Mouse (Mus musculus): Measurements from ENCODE around the gene Trub2. TPM values are rescaled to one million over a fixed set of nuclear protein-coding genes. Genes with fewer than 3 reads are reported as not detected.
A peak's percentile ranks its signal among the peaks of the same experiment; 100 is the strongest.
"Not testable (repeated sequence)": the region's sequence is repeated elsewhere in the genome, so short reads cannot be mapped to it uniquely, and the experiment has no call there.

Gene Trub2
- polyA plus RNA-seq, 1 experiment: 12.4 TPM

DNA sequence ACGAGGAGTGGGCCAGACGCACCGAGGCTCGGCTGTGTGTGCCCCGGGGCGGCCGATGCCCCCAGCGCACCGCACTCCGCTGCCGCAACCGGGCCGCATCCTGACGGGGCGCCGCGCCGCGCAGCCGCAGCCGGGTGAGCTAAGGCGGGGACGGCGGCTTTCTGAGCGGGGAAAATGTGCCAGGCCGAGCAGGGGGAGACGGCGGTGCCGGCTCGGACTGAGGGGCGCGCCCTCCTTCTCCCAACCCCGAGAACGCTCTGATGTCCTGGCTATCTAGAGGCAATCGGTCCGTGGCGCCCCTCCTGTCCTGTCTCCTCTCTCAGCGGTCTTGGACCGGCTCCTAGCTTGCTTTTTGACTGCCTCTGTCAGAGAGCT lies 14.5 kb upstream of the Trub2 start:
- H3K4me1 ChIP-seq (ENCODE audit: control insufficient read depth, insufficient read depth, low read length): no peaks in the 10 kb centered on the region
- no peak for TF ChIP-seq POLR2A (IDR thresholded peaks at IDR 0.05; ENCODE audit: control insufficient read depth, low read depth, low read length)
- no peak for TF ChIP-seq CTCF (IDR thresholded peaks at IDR 0.05; ENCODE audit: control insufficient read depth, insufficient read depth, insufficient replicate concordance, low read depth, low read length)
- peak overlapping the region; percentile 82 for H3K4me3 ChIP-seq (ENCODE audit: control insufficient read depth, low read depth, low read length)
- no peaks in the 10 kb centered on the region for H3K36me3 ChIP-seq (ENCODE audit: control insufficient read depth, insufficient read depth, low read length)
- no peak overlapping the region for H3K27ac ChIP-seq (ENCODE audit: control insufficient read depth, insufficient read depth, low read depth, low read length)
- H3K27me3 ChIP-seq (ENCODE audit: control insufficient read depth, insufficient read depth, low read length): no peaks in the 10 kb centered on the region

DNA sequence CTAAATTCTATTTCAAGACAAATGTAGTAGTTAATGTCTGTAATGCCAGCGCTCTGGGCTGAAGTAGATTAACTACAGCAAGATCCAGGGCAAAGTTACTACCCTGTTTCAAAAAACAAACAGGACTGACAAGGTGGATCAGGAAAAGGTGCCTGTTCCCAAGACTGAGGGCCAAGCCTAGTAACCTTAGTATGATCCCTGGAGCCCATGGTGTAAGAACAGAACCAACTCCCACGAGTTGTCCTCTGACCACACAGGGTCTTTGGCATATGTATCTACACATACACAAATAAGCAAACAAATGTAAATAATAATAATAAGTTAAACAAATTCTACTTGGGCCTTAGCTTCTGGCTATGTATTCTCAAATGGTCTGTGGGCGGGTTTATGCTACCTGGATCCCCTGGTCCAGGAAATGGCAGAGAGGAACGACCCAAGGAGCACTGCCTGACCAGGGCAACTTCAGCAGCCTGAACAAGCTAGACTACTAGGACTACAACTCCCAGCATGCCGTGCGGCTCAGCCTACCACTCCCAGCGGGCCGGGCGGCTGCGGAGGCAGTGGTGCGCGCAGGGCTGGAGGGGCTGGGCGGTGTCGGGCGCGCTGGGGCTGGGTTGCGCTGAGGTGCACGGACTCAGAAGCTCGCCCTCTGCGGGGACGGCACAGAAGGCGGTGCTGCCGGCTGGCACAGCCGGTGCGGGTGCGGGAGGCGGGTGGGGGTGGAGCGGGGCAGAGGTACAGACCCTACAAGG lies 13.9 kb upstream of the Trub2 start, which contains the start of gene Slc27a4:
Slc27a4 (plus strand) TSS at position 560 of the 752 bp plus-strand sequence.
- Histone ChIP-seq H3K4me3 (ENCODE audit: control insufficient read depth, low read depth, low read length) (peak within 1 kb of the TSS; percentile 82), H3K27me3 (ENCODE audit: control insufficient read depth, insufficient read depth, low read length) (no peaks in the 10 kb centered on the region), H3K36me3 (ENCODE audit: control insufficient read depth, insufficient read depth, low read length) (no peaks in the 10 kb centered on the region), H3K27ac (ENCODE audit: control insufficient read depth, insufficient read depth, low read depth, low read length) (no peak within 1 kb of the TSS), H3K4me1 (ENCODE audit: control insufficient read depth, insufficient read depth, low read length) (no peaks in the 10 kb centered on the region)
- TF ChIP-seq POLR2A (IDR thresholded peaks at IDR 0.05; ENCODE audit: control insufficient read depth, low read depth, low read length) (peak; percentile 56; the same call in 1 of the 2 replicates), CTCF (IDR thresholded peaks at IDR 0.05; ENCODE audit: control insufficient read depth, insufficient read depth, insufficient replicate concordance, low read depth, low read length) (no peak)

GRCm38 (mm10) chr2:29792772-29793487 lies 4.6 kb upstream of the Trub2 start:
- TF ChIP-seq CTCF (IDR thresholded peaks at IDR 0.05; ENCODE audit: control insufficient read depth, insufficient read depth, insufficient replicate concordance, low read depth, low read length) (no peak), POLR2A (IDR thresholded peaks at IDR 0.05; ENCODE audit: control insufficient read depth, low read depth, low read length) (no peak)
- Histone ChIP-seq H3K36me3 (ENCODE audit: control insufficient read depth, insufficient read depth, low read length) (peaks cover 3% of the 10 kb centered on the region; the same call in 1 of the 2 replicates), H3K4me1 (ENCODE audit: control insufficient read depth, insufficient read depth, low read length) (no peaks in the 10 kb centered on the region), H3K27ac (ENCODE audit: control insufficient read depth, insufficient read depth, low read depth, low read length) (no peak overlapping the region), H3K27me3 (ENCODE audit: control insufficient read depth, insufficient read depth, low read length) (no peaks in the 10 kb centered on the region), H3K4me3 (ENCODE audit: control insufficient read depth, low read depth, low read length) (no peak overlapping the region)

DNA sequence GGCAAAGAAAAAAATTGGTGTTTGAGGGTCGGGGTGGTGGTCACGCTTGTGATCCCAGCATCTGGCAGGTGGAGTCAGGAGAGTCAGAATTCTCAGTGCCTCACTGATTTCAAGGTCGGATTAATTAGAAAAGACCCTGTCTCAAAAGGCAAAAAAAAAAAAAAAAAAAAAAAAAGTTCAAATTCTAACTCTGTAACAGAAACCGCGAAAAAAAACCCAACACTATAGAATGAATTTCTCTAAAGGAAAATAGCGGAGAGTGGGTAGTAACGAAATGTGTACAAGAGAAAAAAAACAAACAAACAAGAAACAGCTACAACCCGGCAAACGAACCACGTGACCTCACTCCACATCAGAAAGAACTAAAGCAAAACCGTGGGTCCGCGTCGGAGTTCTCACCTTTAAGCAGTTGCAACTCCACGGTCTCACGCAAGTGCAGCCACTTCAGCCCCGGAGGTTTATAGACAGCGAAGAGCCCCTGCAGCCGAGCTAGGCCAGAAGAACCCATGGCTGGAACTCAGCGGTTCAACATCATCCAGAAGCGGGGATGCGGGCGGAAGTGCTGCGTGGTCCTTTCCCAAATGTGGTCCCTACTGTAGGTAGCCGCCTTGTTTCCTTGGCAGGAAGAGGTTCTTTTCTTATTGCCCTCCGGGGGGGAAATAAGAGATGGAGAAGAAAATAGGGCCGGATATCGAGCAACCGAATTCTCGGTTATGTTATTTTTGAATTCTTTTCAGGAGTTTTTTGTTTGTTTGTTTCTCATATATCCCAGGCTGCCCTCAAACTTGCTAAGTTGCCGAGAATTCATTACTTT lies 991 bp downstream of the Trub2 start, which contains the start of gene Coq4:
Coq4 (plus strand) TSS at position 390 of the 814 bp plus-strand sequence.
- Histone ChIP-seq H3K4me3 (ENCODE audit: control insufficient read depth, low read depth, low read length) (peak within 1 kb of the TSS; percentile 96), H3K4me1 (ENCODE audit: control insufficient read depth, insufficient read depth, low read length) (peaks cover 4% of the 10 kb centered on the region; the same call in 1 of the 2 replicates), H3K27ac (ENCODE audit: control insufficient read depth, insufficient read depth, low read depth, low read length) (peak within 1 kb of the TSS; percentile 84), H3K36me3 (ENCODE audit: control insufficient read depth, insufficient read depth, low read length) (peaks cover 5% of the 10 kb centered on the region), H3K27me3 (ENCODE audit: control insufficient read depth, insufficient read depth, low read length) (no peaks in the 10 kb centered on the region)
- TF ChIP-seq CTCF (IDR thresholded peaks at IDR 0.05; ENCODE audit: control insufficient read depth, insufficient read depth, insufficient replicate concordance, low read depth, low read length) (no peak), POLR2A (IDR thresholded peaks at IDR 0.05; ENCODE audit: control insufficient read depth, low read depth, low read length) (peak; percentile 73)

- Histone ChIP-seq H3K27ac (ENCODE audit: control insufficient read depth, insufficient read depth, low read depth, low read length) (no peak overlapping the region), H3K27me3 (ENCODE audit: control insufficient read depth, insufficient read depth, low read length) (no peaks in the 10 kb centered on the region), H3K36me3 (ENCODE audit: control insufficient read depth, insufficient read depth, low read length) (peaks cover 7% of the 10 kb centered on the region), H3K4me1 (ENCODE audit: control insufficient read depth, insufficient read depth, low read length) (peaks cover 4% of the 10 kb centered on the region; the same call in 1 of the 2 replicates), H3K4me3 (ENCODE audit: control insufficient read depth, low read depth, low read length) (no peak overlapping the region)
- TF ChIP-seq POLR2A (IDR thresholded peaks at IDR 0.05; ENCODE audit: control insufficient read depth, low read depth, low read length) (no peak), CTCF (IDR thresholded peaks at IDR 0.05; ENCODE audit: control insufficient read depth, insufficient read depth, insufficient replicate concordance, low read depth, low read length) (no peak)
Measured at GRCm38 (mm10) chr2:29784290-29784689, 4.0 kb downstream of the Trub2 start.

DNA sequence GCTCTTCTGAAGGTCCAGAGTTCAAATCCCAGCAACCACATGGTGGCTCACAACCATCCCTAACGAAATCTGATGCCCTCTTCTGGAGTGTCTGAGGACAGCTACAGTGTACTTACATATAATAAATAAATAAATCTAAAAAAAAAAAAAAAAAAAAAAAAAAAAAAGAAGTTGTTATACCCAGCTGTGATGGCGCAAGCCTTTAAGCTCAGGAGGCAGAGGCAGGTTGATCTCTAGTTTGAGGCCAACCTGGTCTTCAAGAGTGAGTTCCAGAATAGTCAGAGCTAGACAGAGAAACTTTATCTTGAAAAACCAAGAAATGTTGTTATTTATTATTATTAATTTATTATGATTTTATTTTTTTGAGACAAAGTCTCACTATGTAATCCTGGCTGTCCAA lies 7.0 kb downstream of the Trub2 start:
- H3K4me3 ChIP-seq (ENCODE audit: control insufficient read depth, low read depth, low read length); H3K27me3 ChIP-seq (ENCODE audit: control insufficient read depth, insufficient read depth, low read length); H3K4me1 ChIP-seq (ENCODE audit: control insufficient read depth, insufficient read depth, low read length); H3K36me3 ChIP-seq (ENCODE audit: control insufficient read depth, insufficient read depth, low read length); H3K27ac ChIP-seq (ENCODE audit: control insufficient read depth, insufficient read depth, low read depth, low read length): not testable (repeated sequence)

GRCm38 (mm10) chr2:29773323-29773722 lies 15.0 kb downstream of the Trub2 start:
- H3K4me1 ChIP-seq (ENCODE audit: control insufficient read depth, insufficient read depth, low read length): no peaks in the 10 kb centered on the region

More at GRCm38 (mm10) chr2:29773323-29773722, 15.0 kb downstream of the Trub2 start:
- Histone ChIP-seq H3K36me3 (ENCODE audit: control insufficient read depth, insufficient read depth, low read length) (0 out of 2 replicates have a peak, but pooled peaks cover 2% of the 10 kb centered on the region), H3K4me3 (ENCODE audit: control insufficient read depth, low read depth, low read length) (no peak overlapping the region), H3K27ac (ENCODE audit: control insufficient read depth, insufficient read depth, low read depth, low read length) (no peak overlapping the region), H3K27me3 (ENCODE audit: control insufficient read depth, insufficient read depth, low read length) (no peaks in the 10 kb centered on the region)
- no peak for TF ChIP-seq CTCF (IDR thresholded peaks at IDR 0.05; ENCODE audit: control insufficient read depth, insufficient read depth, insufficient replicate concordance, low read depth, low read length)
- TF ChIP-seq POLR2A (IDR thresholded peaks at IDR 0.05; ENCODE audit: control insufficient read depth, low read depth, low read length): no peak

Data from testis, adult 2 months (tissue).